Mouse (Mus musculus): ENCODE results near the gene Top2b.
A peak's percentile ranks its signal among the peaks of the same experiment; 100 is the strongest.

Top2b gene

GRCm38 (mm10) chr14:16364878-16365337, at the start of gene Top2b:
Top2b (plus strand) TSS chr14:16365179.
- peak; percentile 99 for DNase-seq

GRCm38 (mm10) chr14:16316715-16317114, 48.3 kb upstream of the Top2b start:
- no peak for DNase-seq

GRCm38 (mm10) chr14:16319818-16320217, 45.2 kb upstream of the Top2b start:
- no peak for DNase-seq

- DNase-seq = no peak
Observed at GRCm38 (mm10) chr14:16324394-16324793, 40.6 kb upstream of the Top2b start.

GRCm38 (mm10) chr14:16325208-16325607, 39.8 kb upstream of the Top2b start:
- no peak for DNase-seq

- DNase-seq = no peak
Observed at GRCm38 (mm10) chr14:16328531-16328930, 36.4 kb upstream of the Top2b start.

GRCm38 (mm10) chr14:16328959-16329480, 36.0 kb upstream of the Top2b start:
- DNase-seq = no peak

- DNase-seq = no peak
Observed at GRCm38 (mm10) chr14:16329756-16330155, 35.2 kb upstream of the Top2b start.

GRCm38 (mm10) chr14:16334260-16334659, 30.7 kb upstream of the Top2b start:
- DNase-seq = no peak

- peak; percentile 43 for DNase-seq
Observed at GRCm38 (mm10) chr14:16335835-16336417, 29.1 kb upstream of the Top2b start.

- DNase-seq = no peak
Observed at GRCm38 (mm10) chr14:16347505-16347904, 17.5 kb upstream of the Top2b start.

GRCm38 (mm10) chr14:16359704-16360103, 5.3 kb upstream of the Top2b start:
- DNase-seq = no peak

- peak; percentile 80 for DNase-seq
Observed at GRCm38 (mm10) chr14:16364161-16364831, 683 bp upstream of the Top2b start.

GRCm38 (mm10) chr14:16365362-16366173, 589 bp downstream of the Top2b start:
- peak; percentile 75 for DNase-seq

GRCm38 (mm10) chr14:16366174-16366889, 1.4 kb downstream of the Top2b start:
- DNase-seq = no peak

GRCm38 (mm10) chr14:16366986-16367385, 2.0 kb downstream of the Top2b start:
- DNase-seq = peak; percentile 17

- DNase-seq = no peak
Observed at GRCm38 (mm10) chr14:16372761-16373160, 7.8 kb downstream of the Top2b start.

GRCm38 (mm10) chr14:16373190-16373589, 8.2 kb downstream of the Top2b start:
- no peak for DNase-seq

GRCm38 (mm10) chr14:16379917-16380570, 15.1 kb downstream of the Top2b start:
- DNase-seq = peak; percentile 61

GRCm38 (mm10) chr14:16384783-16385182, 19.8 kb downstream of the Top2b start:
- DNase-seq = no peak

GRCm38 (mm10) chr14:16405187-16405586, 40.2 kb downstream of the Top2b start:
- no peak for DNase-seq

GRCm38 (mm10) chr14:16414163-16414562, 49.2 kb downstream of the Top2b start:
- DNase-seq = no peak

Measured in thymus, postnatal 25 days (tissue).